Mouse (Mus musculus): ENCODE measurements at regions not wholly inside any gene's neighbourhood (a gene's known extent, or its start where the extent isn't known, plus 50 kb on each side); places are given as distances from the start of the nearest gene placed in this dataset.

GRCm38 (mm10) chr1:157014532-157015497 is 75.4 kb upstream of the Ralgps2 start:
- DNase-seq (ENCODE audit: extremely low spot score in 1 of 2, low spot score in 1 of 2): no peak

GRCm38 (mm10) chr1:157013669-157014048 is 74.2 kb upstream of the Ralgps2 start:
- no peak for DNase-seq (ENCODE audit: extremely low spot score in 1 of 2, low spot score in 1 of 2)

GRCm38 (mm10) chr1:157012950-157013668 is 73.7 kb upstream of the Ralgps2 start:
- no peak for DNase-seq (ENCODE audit: extremely low spot score in 1 of 2, low spot score in 1 of 2)

- no peak for DNase-seq (ENCODE audit: extremely low spot score in 1 of 2, low spot score in 1 of 2)
Measured at GRCm38 (mm10) chr1:157011226-157011625, 71.8 kb upstream of the Ralgps2 start.

- no peak for DNase-seq (ENCODE audit: extremely low spot score in 1 of 2, low spot score in 1 of 2)
Measured at GRCm38 (mm10) chr1:157009427-157009826, 70.0 kb upstream of the Ralgps2 start.

GRCm38 (mm10) chr1:157007891-157008730 is 68.7 kb upstream of the Ralgps2 start:
- no peak for DNase-seq (ENCODE audit: extremely low spot score in 1 of 2, low spot score in 1 of 2)

- no peak for DNase-seq (ENCODE audit: extremely low spot score in 1 of 2, low spot score in 1 of 2)
Measured at GRCm38 (mm10) chr1:157004312-157005074, 65.1 kb upstream of the Ralgps2 start.

- no peak for DNase-seq (ENCODE audit: extremely low spot score in 1 of 2, low spot score in 1 of 2)
Measured at GRCm38 (mm10) chr1:157003034-157003433, 63.6 kb upstream of the Ralgps2 start.

- no peak for DNase-seq (ENCODE audit: extremely low spot score in 1 of 2, low spot score in 1 of 2)
Measured at GRCm38 (mm10) chr1:157002258-157002657, 62.8 kb upstream of the Ralgps2 start.

GRCm38 (mm10) chr1:157001008-157001660 is 61.7 kb upstream of the Ralgps2 start:
- DNase-seq (ENCODE audit: extremely low spot score in 1 of 2, low spot score in 1 of 2): no peak

- DNase-seq (ENCODE audit: extremely low spot score in 1 of 2, low spot score in 1 of 2): no peak
Measured at GRCm38 (mm10) chr1:156999947-157000346, 60.5 kb upstream of the Ralgps2 start.

- no peak for DNase-seq (ENCODE audit: extremely low spot score in 1 of 2, low spot score in 1 of 2)
Measured at GRCm38 (mm10) chr1:156999272-156999671, 59.8 kb upstream of the Ralgps2 start.

- no peak for DNase-seq (ENCODE audit: extremely low spot score in 1 of 2, low spot score in 1 of 2)
Measured at GRCm38 (mm10) chr1:156997476-156998305, 58.3 kb upstream of the Ralgps2 start.

GRCm38 (mm10) chr1:156997033-156997432 is 57.6 kb upstream of the Ralgps2 start:
- peak; percentile 52 to 76 for DNase-seq (ENCODE audit: extremely low spot score in 1 of 2, low spot score in 1 of 2)

- DNase-seq (ENCODE audit: extremely low spot score in 1 of 2, low spot score in 1 of 2): no peak
Measured at GRCm38 (mm10) chr1:156996084-156996880, 56.9 kb upstream of the Ralgps2 start.

- no peak for DNase-seq (ENCODE audit: extremely low spot score in 1 of 2, low spot score in 1 of 2)
Measured at GRCm38 (mm10) chr1:156995180-156995951, 55.9 kb upstream of the Ralgps2 start.

- DNase-seq (ENCODE audit: extremely low spot score in 1 of 2, low spot score in 1 of 2): no peak
Measured at GRCm38 (mm10) chr1:156994644-156995016, 55.2 kb upstream of the Ralgps2 start.

Measured in frontal cortex, adult 2 months (tissue).